Mouse (Mus musculus) olfactory bulb, adult 2 months (tissue): ENCODE measurements around the gene Stkld1.

ENCODE experiments used
- CTCF ChIP-seq: fragments of 200-500 bp; IDR thresholded peaks from 2 replicates; pipeline ENCODE4 v1.5.1; 2012; ENCODE audit warnings: low read depth, mild to moderate bottlenecking, low read length, moderate library complexity; ENCODE audit not compliant: insufficient read depth
- POLR2A ChIP-seq: fragments of 200-500 bp; IDR thresholded peaks from 2 replicates; pipeline ENCODE4 v1.6.1; 2012; ENCODE audit warnings: mild to moderate bottlenecking, low read depth, low read length, moderate library complexity; ENCODE audit not compliant: insufficient read depth

DNA sequence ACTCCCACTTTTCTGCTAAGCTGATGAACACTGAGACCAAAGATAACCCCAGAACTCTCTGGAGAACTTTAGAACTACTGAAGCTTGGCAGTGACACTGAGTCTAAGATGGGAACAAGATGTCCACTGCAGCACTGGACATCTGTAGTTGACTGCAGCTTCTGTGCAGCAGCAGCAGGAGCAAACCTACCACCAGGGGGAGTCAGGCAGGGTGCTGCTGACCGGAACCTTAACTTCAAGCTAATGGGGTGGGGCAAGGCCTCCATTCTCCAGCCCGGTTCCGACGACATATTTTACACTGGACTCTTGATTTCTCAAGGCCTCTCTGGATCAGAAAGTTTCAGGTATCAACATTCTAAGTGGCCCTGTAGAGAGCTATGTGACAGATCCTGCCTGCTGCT, 26.7 kb upstream of the Stkld1 start:
- TF ChIP-seq CTCF (peak; percentile 59), POLR2A (no peak)
